Mouse (Mus musculus) MEL (cell line): ENCODE results near the gene Kpna3. TPM values are rescaled to one million over a fixed set of nuclear protein-coding genes. Genes with fewer than 3 reads are reported as not detected.

Experiments
- DNase-seq: peaks from one replicate; pipeline ENCODE4 v3.0.0; 2011; ENCODE audit warnings: low read depth, low spot score
- H3K27ac ChIP-seq: 2 replicates; pipeline ENCODE4 v1.5.1; 2012; ENCODE audit warnings: low read depth, mild to moderate bottlenecking, control low read depth, low read length, moderate library complexity; ENCODE audit not compliant: control insufficient read depth
- H3K27me3 ChIP-seq, 2 experiments: fragments of 150-350 bp in 1 of 2; sonication (generic) in 1 of 2; 2 replicates each; pipeline ENCODE4 v1.6.1; 2012; ENCODE audit warnings: low read length in 2 of 2, mild to moderate bottlenecking in 2 of 2, improper control_type of control experiment in 1 of 2, moderate library complexity in 1 of 2; ENCODE audit not compliant: insufficient read depth in 2 of 2, control insufficient read depth in 1 of 2
- H3K36me3 ChIP-seq, 2 experiments: 2 replicates each; pipeline ENCODE4 v1.6.1; 2012 to 2014; ENCODE audit warnings: low read length in 2 of 2, improper control_type of control experiment in 1 of 2, inconsistent platforms in 1 of 2, mild to moderate bottlenecking in 1 of 2; ENCODE audit not compliant: insufficient read depth in 2 of 2, control insufficient read depth in 1 of 2
- H3K4me1 ChIP-seq, 2 experiments: fragments of 150-350 bp in 1 of 2; sonication (generic) in 1 of 2; 2 replicates each; pipeline ENCODE4 v1.6.1; 2012; ENCODE audit warnings: low read length in 2 of 2, improper control_type of control experiment in 1 of 2, mild to moderate bottlenecking in 1 of 2; ENCODE audit not compliant: insufficient read depth in 2 of 2, control insufficient read depth in 1 of 2
- H3K4me3 ChIP-seq, 2 experiments: fragments of 150-350 bp in 1 of 2; sonication (generic) in 1 of 2; 2 replicates each; pipeline ENCODE4 v1.5.1; 2012; ENCODE audit warnings: low read depth in 2 of 2, low read length in 2 of 2, mild to moderate bottlenecking in 2 of 2, moderate library complexity in 2 of 2, control low read depth in 1 of 2, improper control_type of control experiment in 1 of 2; ENCODE audit not compliant: control insufficient read depth in 1 of 2, insufficient read depth in 1 of 2
- H3K79me2 ChIP-seq: 2 replicates; pipeline ENCODE4 v1.6.1; 2012; ENCODE audit warnings: mild to moderate bottlenecking, low read length, moderate library complexity; ENCODE audit not compliant: control insufficient read depth, poor library complexity, insufficient read depth
- H3K9ac ChIP-seq: 2 replicates; pipeline ENCODE4 v1.6.1; 2012; ENCODE audit warnings: low read depth, mild to moderate bottlenecking, control low read depth, low read length, moderate library complexity; ENCODE audit not compliant: control insufficient read depth, poor library complexity, severe bottlenecking
- H3K9me3 ChIP-seq: fragments of 150-350 bp; sonication (generic); replicated peaks from 2 replicates; pipeline ENCODE4 v1.6.1; 2012; ENCODE audit warnings: mild to moderate bottlenecking, low read length, improper control_type of control experiment, moderate library complexity; ENCODE audit not compliant: insufficient read depth
- BHLHE40 ChIP-seq: IDR thresholded peaks from 2 replicates; pipeline ENCODE4 v1.6.1; 2012; ENCODE audit warnings: low read depth, mild to moderate bottlenecking, inconsistent platforms, low read length, improper control_type of control experiment, borderline replicate concordance
- CHD1 ChIP-seq: IDR thresholded peaks from 2 replicates; pipeline ENCODE4 v1.6.1; 2012; ENCODE audit warnings: low read depth, mild to moderate bottlenecking, inconsistent platforms, low read length, improper control_type of control experiment
- CHD2 ChIP-seq: IDR thresholded peaks from 2 replicates; pipeline ENCODE4 v1.6.1; 2011; ENCODE audit warnings: low read length, improper control_type of control experiment
- CTCF ChIP-seq, 3 experiments: IDR thresholded peaks in 2 of 3; conservative IDR thresholded peaks in 1 of 3; 2 replicates each; pipeline ENCODE4 v1.5.1; 2011 to 2012; ENCODE audit warnings: low read length in 3 of 3, low read depth in 2 of 3, mild to moderate bottlenecking in 2 of 3, improper control_type of control experiment in 1 of 3, inconsistent platforms in 1 of 3, mixed read lengths in 1 of 3, moderate library complexity in 1 of 3; ENCODE audit not compliant: control insufficient read depth in 1 of 3, insufficient read depth in 1 of 3, poor library complexity in 1 of 3, severe bottlenecking in 1 of 3
- E2F4 ChIP-seq: IDR thresholded peaks from 2 replicates; pipeline ENCODE4 v1.6.1; 2011; ENCODE audit warnings: low read depth, low read length, improper control_type of control experiment, borderline replicate concordance
- EP300 ChIP-seq, 2 experiments: IDR thresholded peaks; 2 replicates each; pipeline ENCODE4 v1.6.1; 2011; ENCODE audit warnings: improper control_type of control experiment in 2 of 2, low read length in 2 of 2, low read depth in 1 of 2, mild to moderate bottlenecking in 1 of 2
- KAT2A ChIP-seq: conservative IDR thresholded peaks from 2 replicates; pipeline ENCODE4 v1.6.1; 2012; ENCODE audit warnings: low read depth, low read length, improper control_type of control experiment, inconsistent platforms
- MAZ ChIP-seq: IDR thresholded peaks from 2 replicates; pipeline ENCODE4 v1.6.1; 2012; ENCODE audit warnings: low read depth, mild to moderate bottlenecking, inconsistent platforms, low read length, improper control_type of control experiment
- MXI1 ChIP-seq: IDR thresholded peaks from 2 replicates; pipeline ENCODE4 v1.6.1; 2011; ENCODE audit warnings: mild to moderate bottlenecking, low read depth, low read length, improper control_type of control experiment
- MYC ChIP-seq: IDR thresholded peaks from 2 replicates; pipeline ENCODE4 v1.6.1; 2011; ENCODE audit warnings: low read depth, mild to moderate bottlenecking, low read length, improper control_type of control experiment, moderate library complexity
- NRF1 ChIP-seq: IDR thresholded peaks from 2 replicates; pipeline ENCODE4 v1.6.1; 2014; ENCODE audit warnings: low read depth, mild to moderate bottlenecking, inconsistent platforms, low read length, improper control_type of control experiment, moderate library complexity; ENCODE audit not compliant: poor library complexity, insufficient read depth, severe bottlenecking
- POLR2AphosphoS2 ChIP-seq: IDR thresholded peaks from 2 replicates; pipeline ENCODE4 v1.6.1; 2011; ENCODE audit warnings: low read length, improper control_type of control experiment
- RCOR1 ChIP-seq: IDR thresholded peaks from 2 replicates; pipeline ENCODE4 v1.6.1; 2012; ENCODE audit warnings: low read depth, mild to moderate bottlenecking, inconsistent platforms, low read length, improper control_type of control experiment
- TAL1 ChIP-seq: IDR thresholded peaks from 2 replicates; pipeline ENCODE4 v1.6.1; 2012; ENCODE audit warnings: mild to moderate bottlenecking, inconsistent platforms, low read length, moderate library complexity, mixed read lengths
- TCF12 ChIP-seq: IDR thresholded peaks from 2 replicates; pipeline ENCODE4 v1.6.1; 2014; ENCODE audit warnings: low read depth, mild to moderate bottlenecking, inconsistent platforms, low read length, improper control_type of control experiment, moderate library complexity
- UBTF ChIP-seq: IDR thresholded peaks from 2 replicates; pipeline ENCODE4 v1.6.1; 2012; ENCODE audit warnings: low read depth, mild to moderate bottlenecking, inconsistent platforms, low read length, improper control_type of control experiment, moderate library complexity, borderline replicate concordance; ENCODE audit not compliant: insufficient read depth
- USF1 ChIP-seq: IDR thresholded peaks from 2 replicates; pipeline ENCODE4 v1.6.1; 2014; ENCODE audit warnings: low read depth, mild to moderate bottlenecking, inconsistent platforms, low read length, improper control_type of control experiment, moderate library complexity
- ZMIZ1 ChIP-seq: IDR thresholded peaks from 2 replicates; pipeline ENCODE4 v1.6.1; 2012; ENCODE audit warnings: low read depth, mild to moderate bottlenecking, inconsistent platforms, low read length, improper control_type of control experiment, moderate library complexity
- ZNF384 ChIP-seq: IDR thresholded peaks from 2 replicates; pipeline ENCODE4 v1.6.1; 2012; ENCODE audit warnings: low read depth, mild to moderate bottlenecking, inconsistent platforms, low read length, improper control_type of control experiment
- polyA plus RNA-seq, 2 experiments: library from polyadenylated mRNA; stranded (reverse) in 1 of 2; unstranded in 1 of 2; fragments of >175 nt in 1 of 2; fragments of >200 nt in 1 of 2; gene quantifications; 2 replicates each; pipeline versions ENCODE4 v1.2.1 to v1.2.4; 2012; ENCODE audit warnings: low replicate concordance in 2 of 2, low read depth in 1 of 2; ENCODE audit not compliant: insufficient read length in 2 of 2, insufficient read depth in 1 of 2, missing spikeins in 1 of 2
- total RNA-seq: library from RNA; depleted of rRNA; stranded (reverse); fragments of 300-350 nt; gene quantifications from 2 replicates; pipeline ENCODE4 v1.2.3, GENCODE M21; 2012

Kpna3 gene
- total and polyA plus RNA-seq, 3 experiments = 22.7 to 309 (median 51.3) TPM

- no peak for DNase-seq
- Histone ChIP-seq H3K9ac (no peak overlapping the region), H3K27ac (peak overlapping the region; percentile 7; the same call in 1 of the 2 replicates), H3K36me3 (peaks cover 0 to 8% of the 10 kb centered on the region in 2 experiments; a peak in 1 of 4 replicates), H3K79me2 (no peaks in the 10 kb centered on the region), H3K4me3 (no peak overlapping the region), H3K4me1 (peaks cover 3 to 11% of the 10 kb centered on the region in 2 experiments), H3K9me3 (no peaks in the 10 kb centered on the region), H3K27me3 (no peaks in the 10 kb centered on the region)
- TF ChIP-seq CTCF (IDR thresholded peaks at IDR 0.05 in 2 of 3, conservative IDR thresholded peaks at IDR 0.05 in 1 of 3; ENCODE audit: control insufficient read depth in 1 of 3, insufficient read depth in 1 of 3, low read depth in 2 of 3, low read length in 3 of 3, poor library complexity in 1 of 3, severe bottlenecking in 1 of 3) = no peak
- TF ChIP-seq BHLHE40 = no peak
- no peak for TF ChIP-seq EP300 (IDR thresholded peaks at IDR 0.05; ENCODE audit: low read depth in 1 of 2, low read length in 2 of 2)
- TF ChIP-seq POLR2AphosphoS2 = no peak
- no peak for TF ChIP-seq NRF1
- TF ChIP-seq ZMIZ1 = no peak
- TF ChIP-seq TCF12 = no peak
These were observed 118.5 kb downstream of the Kpna3 start for GRCm38 (mm10) chr14:61321200-61321599.

- H3K9ac ChIP-seq = no peak overlapping the region
- H3K9me3 ChIP-seq = no peaks in the 10 kb centered on the region
- H3K27ac ChIP-seq = no peak overlapping the region
- TF ChIP-seq CHD2 (no peak), KAT2A (no peak), UBTF (no peak), USF1 (no peak), E2F4 (no peak), CHD1 (no peak), TAL1 (no peak), MYC (no peak), MXI1 (no peak), ZNF384 (no peak), BHLHE40 (no peak), RCOR1 (no peak), MAZ (no peak)
- H3K36me3 ChIP-seq = peaks cover 0 to 6% of the 10 kb centered on the region in 2 experiments; a peak in 1 of 4 replicates
- H3K4me1 ChIP-seq = peaks cover 3 to 11% of the 10 kb centered on the region in 2 experiments
- H3K27me3 ChIP-seq = no peaks in the 10 kb centered on the region
- no peaks in the 10 kb centered on the region for H3K79me2 ChIP-seq
- no peak overlapping the region for H3K4me3 ChIP-seq
- no peak for DNase-seq
These were observed 118.9 kb downstream of the Kpna3 start for GRCm38 (mm10) chr14:61320765-61321164.
